Mouse (Mus musculus): Measurements from ENCODE around the gene Casp9.
A peak's percentile ranks its signal among the peaks of the same experiment; 100 is the strongest.

The Casp9 gene

GRCm38 (mm10) chr4:141817706-141818105, 24.3 kb downstream of the Casp9 start:
- no peak for DNase-seq (ENCODE audit: extremely low spot score)

- DNase-seq (ENCODE audit: extremely low spot score) = no peak
These were observed 25.4 kb downstream of the Casp9 start for GRCm38 (mm10) chr4:141818861-141819260.

GRCm38 (mm10) chr4:141819316-141819715, 25.9 kb downstream of the Casp9 start:
- DNase-seq (ENCODE audit: extremely low spot score) = no peak

GRCm38 (mm10) chr4:141821178-141821577, 27.8 kb downstream of the Casp9 start:
- no peak for DNase-seq (ENCODE audit: extremely low spot score)

- DNase-seq (ENCODE audit: extremely low spot score) = no peak
These were observed 28.7 kb downstream of the Casp9 start for GRCm38 (mm10) chr4:141822089-141822488.

GRCm38 (mm10) chr4:141822979-141823378, 29.6 kb downstream of the Casp9 start:
- peak; percentile 17 for DNase-seq (ENCODE audit: extremely low spot score)

GRCm38 (mm10) chr4:141826060-141826459, 32.6 kb downstream of the Casp9 start, which contains the start of gene Cela2a:
TSS of gene Cela2a (minus strand) at chr4:141826160.
- DNase-seq (ENCODE audit: extremely low spot score) = no peak

- no peak for DNase-seq (ENCODE audit: extremely low spot score)
These were observed 34.0 kb downstream of the Casp9 start for GRCm38 (mm10) chr4:141827401-141827800.

GRCm38 (mm10) chr4:141828177-141828576, 34.8 kb downstream of the Casp9 start:
- no peak for DNase-seq (ENCODE audit: extremely low spot score)

GRCm38 (mm10) chr4:141830381-141830780, 37.0 kb downstream of the Casp9 start:
- no peak for DNase-seq (ENCODE audit: extremely low spot score)

GRCm38 (mm10) chr4:141831361-141831760, 37.9 kb downstream of the Casp9 start:
- no peak for DNase-seq (ENCODE audit: extremely low spot score)

- no peak for DNase-seq (ENCODE audit: extremely low spot score)
These were observed 40.5 kb downstream of the Casp9 start for GRCm38 (mm10) chr4:141833911-141834310.

- DNase-seq (ENCODE audit: extremely low spot score) = no peak
These were observed 41.2 kb downstream of the Casp9 start for GRCm38 (mm10) chr4:141834536-141835095.

- DNase-seq (ENCODE audit: extremely low spot score) = no peak
These were observed 52.6 kb downstream of the Casp9 start, which contains the start of gene Ctrc for GRCm38 (mm10) chr4:141845999-141846398. TSS of gene Ctrc (minus strand) at chr4:141846359.

GRCm38 (mm10) chr4:141853437-141853836, 60.0 kb downstream of the Casp9 start:
- peak; percentile 22 for DNase-seq (ENCODE audit: extremely low spot score)

GRCm38 (mm10) chr4:141857422-141857930, 64.1 kb downstream of the Casp9 start:
- DNase-seq (ENCODE audit: extremely low spot score) = peak; percentile 82

- DNase-seq (ENCODE audit: extremely low spot score) = no peak
These were observed 65.1 kb downstream of the Casp9 start for GRCm38 (mm10) chr4:141858501-141858900.

- no peak for DNase-seq (ENCODE audit: extremely low spot score)
These were observed 65.9 kb downstream of the Casp9 start for GRCm38 (mm10) chr4:141859351-141859750.

GRCm38 (mm10) chr4:141860246-141860841, 66.9 kb downstream of the Casp9 start:
- DNase-seq (ENCODE audit: extremely low spot score) = no peak

- DNase-seq (ENCODE audit: extremely low spot score) = no peak
These were observed 68.3 kb downstream of the Casp9 start for GRCm38 (mm10) chr4:141861591-141862295.

- DNase-seq (ENCODE audit: extremely low spot score) = no peak
These were observed 69.5 kb downstream of the Casp9 start for GRCm38 (mm10) chr4:141862867-141863266.

GRCm38 (mm10) chr4:141863726-141864280, 70.4 kb downstream of the Casp9 start:
- no peak for DNase-seq (ENCODE audit: extremely low spot score)

Measured in embryo, embryonic 9.5 days (tissue).